Mouse (Mus musculus): Measurements from ENCODE around the gene Rcc2.

Rcc2 gene

GRCm38 (mm10) chr4:140684881-140685303, 15.4 kb upstream of the Rcc2 start:
- peak; percentile 63 for DNase-seq (ENCODE audit: low read depth, low spot score)

GRCm38 (mm10) chr4:140688044-140688825, 12.1 kb upstream of the Rcc2 start:
- peak; percentile 93 for DNase-seq (ENCODE audit: low read depth, low spot score)

GRCm38 (mm10) chr4:140688826-140689425, 11.4 kb upstream of the Rcc2 start:
- DNase-seq (ENCODE audit: low read depth, low spot score) = peak; percentile 79

- peak; percentile 86 for DNase-seq (ENCODE audit: low read depth, low spot score)
Observed at GRCm38 (mm10) chr4:140689873-140690655, 10.3 kb upstream of the Rcc2 start.

GRCm38 (mm10) chr4:140691481-140691880, 8.9 kb upstream of the Rcc2 start:
- peak; percentile 59 for DNase-seq (ENCODE audit: low read depth, low spot score)

- no peak for DNase-seq (ENCODE audit: low read depth, low spot score)
Observed at GRCm38 (mm10) chr4:140693513-140693912, 6.8 kb upstream of the Rcc2 start.

- peak; percentile 76 for DNase-seq (ENCODE audit: low read depth, low spot score)
Observed at GRCm38 (mm10) chr4:140694551-140695060, 5.7 kb upstream of the Rcc2 start.

GRCm38 (mm10) chr4:140695146-140695545, 5.2 kb upstream of the Rcc2 start:
- DNase-seq (ENCODE audit: low read depth, low spot score) = peak; percentile 58

- no peak for DNase-seq (ENCODE audit: low read depth, low spot score)
Observed at GRCm38 (mm10) chr4:140695675-140696585, 4.4 kb upstream of the Rcc2 start.

- DNase-seq (ENCODE audit: low read depth, low spot score) = peak; percentile 94
Observed at GRCm38 (mm10) chr4:140699441-140700127, 757 bp upstream of the Rcc2 start.

GRCm38 (mm10) chr4:140701049-140701715, 841 bp downstream of the Rcc2 start:
- DNase-seq (ENCODE audit: low read depth, low spot score) = peak; percentile 88

- no peak for DNase-seq (ENCODE audit: low read depth, low spot score)
Observed at GRCm38 (mm10) chr4:140701716-140702561, 1.6 kb downstream of the Rcc2 start.

- peak; percentile 64 for DNase-seq (ENCODE audit: low read depth, low spot score)
Observed at GRCm38 (mm10) chr4:140702611-140703327, 2.4 kb downstream of the Rcc2 start.

- DNase-seq (ENCODE audit: low read depth, low spot score) = peak; percentile 97
Observed at GRCm38 (mm10) chr4:140703636-140704035, 3.3 kb downstream of the Rcc2 start.

GRCm38 (mm10) chr4:140704166-140704565, 3.8 kb downstream of the Rcc2 start:
- no peak for DNase-seq (ENCODE audit: low read depth, low spot score)

- DNase-seq (ENCODE audit: low read depth, low spot score) = no peak
Observed at GRCm38 (mm10) chr4:140707615-140708014, 7.3 kb downstream of the Rcc2 start.

- no peak for DNase-seq (ENCODE audit: low read depth, low spot score)
Observed at GRCm38 (mm10) chr4:140708297-140708927, 8.1 kb downstream of the Rcc2 start.

GRCm38 (mm10) chr4:140709111-140709510, 8.8 kb downstream of the Rcc2 start:
- no peak for DNase-seq (ENCODE audit: low read depth, low spot score)
